Mouse (Mus musculus) liver, embryonic 11.5 days (tissue): Measurements from ENCODE around the gene Slc7a14. TPM values are rescaled to one million over a fixed set of nuclear protein-coding genes. Genes with fewer than 3 reads are reported as not detected.
A peak's percentile ranks its signal among the peaks of the same experiment; 100 is the strongest.
"Not testable (repeated sequence)": the region's sequence is repeated elsewhere in the genome, so short reads cannot be mapped to it uniquely, and the experiment has no call there.

ENCODE experiments used
- ATAC-seq: fragments of 200-750 bp; cut with Nextera tagmentation; replicated peaks from 2 replicates; pipeline ENCODE4 v1.8.0; 2017; ENCODE audit warnings: moderate number of reproducible peaks, mild to moderate bottlenecking, moderate TSS enrichment, moderate library complexity; ENCODE audit not compliant: low FRiP score
- DNase-seq: peaks from one replicate; pipeline ENCODE4 v3.0.0-alpha.2; 2017; ENCODE audit warnings: low spot score
- H3K27ac ChIP-seq: fragments of 300-500 bp; sonication (generic); 2 replicates; pipeline ENCODE4 v1.5.1; 2014; ENCODE audit warnings: mild to moderate bottlenecking, low read depth, low read length, control low read depth
- H3K27me3 ChIP-seq: fragments of 300-500 bp; sonication (generic); replicated peaks from 2 replicates; pipeline ENCODE4 v1.6.1; 2014; ENCODE audit warnings: low read length, mixed read lengths; ENCODE audit not compliant: control insufficient read depth, insufficient read depth
- H3K36me3 ChIP-seq: fragments of 300-500 bp; sonication (generic); 2 replicates; pipeline ENCODE4 v1.6.1; 2014; ENCODE audit warnings: mild to moderate bottlenecking, low read length, moderate library complexity, mixed read lengths; ENCODE audit not compliant: control insufficient read depth, insufficient read depth
- H3K4me1 ChIP-seq: fragments of 300-500 bp; sonication (generic); replicated peaks from 2 replicates; pipeline ENCODE4 v1.6.1; 2014; ENCODE audit warnings: low read length, mixed read lengths; ENCODE audit not compliant: control insufficient read depth, insufficient read depth
- H3K4me2 ChIP-seq: fragments of 300-500 bp; sonication (generic); 2 replicates; pipeline ENCODE4 v1.6.1; 2014; ENCODE audit warnings: mild to moderate bottlenecking, control low read depth, moderate library complexity
- H3K4me3 ChIP-seq: fragments of 300-500 bp; sonication (generic); 2 replicates; pipeline ENCODE4 v1.5.1; 2014; ENCODE audit warnings: low read depth, low read length, control low read depth
- H3K9ac ChIP-seq: fragments of 300-500 bp; sonication (generic); 2 replicates; pipeline ENCODE4 v1.6.1; 2014; ENCODE audit warnings: low read depth, low read length, control low read depth
- H3K9me3 ChIP-seq: fragments of 300-500 bp; sonication (generic); 2 replicates; pipeline ENCODE4 v1.6.1; 2016; ENCODE audit warnings: low read length, inconsistent platforms, mixed read lengths; ENCODE audit not compliant: control insufficient read depth
- WGBS: fragments of 180-500 bp; shearing (Covaris S2); extraction: QIAGEN DNeasy Blood & Tissue Kit; methylation state at CpG from one replicate; pipeline ENCODE4 v1.1.7; 2014; 5-methylcytosine and 5-hydroxymethylcytosine counted together
- polyA plus RNA-seq: library from polyadenylated mRNA; unstranded; fragments of >200 nt; fragmentation: Nextera tagmentation; extraction: Ambion mirVana; gene quantifications from 2 replicates; pipeline ENCODE4 v1.2.1, GENCODE M21; 2014

Gene Slc7a14
- polyA plus RNA-seq, 1 experiment from 2014 or later, result 0.08 TPM

- no peak overlapping the region for H3K4me2 ChIP-seq
- H3K36me3 ChIP-seq, result no peaks in the 10 kb centered on the region
- DNase-seq, result peak; percentile 74
- ATAC-seq, result no peak
- no peak overlapping the region for H3K4me3 ChIP-seq
- H3K9ac ChIP-seq, result no peak overlapping the region
- no peak overlapping the region for H3K27ac ChIP-seq
- H3K27me3 ChIP-seq, result peaks cover 26% of the 10 kb centered on the region
- no peaks in the 10 kb centered on the region for H3K4me1 ChIP-seq
- no peaks in the 10 kb centered on the region for H3K9me3 ChIP-seq
- WGBS, result 3% methylated on average over 14 of the region's 14 CpGs
These were observed 1.3 kb downstream of the Slc7a14 start for GRCm38 (mm10) chr3:31308906-31309305.

- H3K9ac ChIP-seq, result no peak overlapping the region
- 71% methylated on average over 6 of the region's 6 CpGs for WGBS
- no peak for DNase-seq
- no peaks in the 10 kb centered on the region for H3K36me3 ChIP-seq
- H3K4me2 ChIP-seq, result no peak overlapping the region
- no peak for ATAC-seq
- no peak overlapping the region for H3K4me3 ChIP-seq
- H3K4me1 ChIP-seq, result no peaks in the 10 kb centered on the region
- no peak overlapping the region for H3K27ac ChIP-seq
- no peaks in the 10 kb centered on the region for H3K9me3 ChIP-seq
- peaks cover 26% of the 10 kb centered on the region for H3K27me3 ChIP-seq
These were observed 2.2 kb downstream of the Slc7a14 start for GRCm38 (mm10) chr3:31307936-31308335.

- no peaks in the 10 kb centered on the region for H3K27me3 ChIP-seq
- no peak overlapping the region for H3K27ac ChIP-seq
- no peaks in the 10 kb centered on the region for H3K9me3 ChIP-seq
- H3K4me1 ChIP-seq, result no peaks in the 10 kb centered on the region
- H3K9ac ChIP-seq, result no peak overlapping the region
- DNase-seq, result no peak
- no peak overlapping the region for H3K4me3 ChIP-seq
- no peak for ATAC-seq
- no peaks in the 10 kb centered on the region for H3K36me3 ChIP-seq
- H3K4me2 ChIP-seq, result no peak overlapping the region
- 69% methylated on average over 11 of the region's 11 CpGs for WGBS
These were observed 18.2 kb downstream of the Slc7a14 start for GRCm38 (mm10) chr3:31291673-31292602.

GRCm38 (mm10) chr3:31287421-31287948, 22.7 kb downstream of the Slc7a14 start:
- 79% methylated on average over 3 of the region's 3 CpGs for WGBS
- H3K9me3 ChIP-seq, result no peaks in the 10 kb centered on the region
- H3K4me2 ChIP-seq, result no peak overlapping the region
- DNase-seq (no peak), ATAC-seq (no peak)
- H3K27me3 ChIP-seq, result no peaks in the 10 kb centered on the region
- H3K27ac ChIP-seq, result no peak overlapping the region
- no peaks in the 10 kb centered on the region for H3K4me1 ChIP-seq
- no peaks in the 10 kb centered on the region for H3K36me3 ChIP-seq
- H3K4me3 ChIP-seq, result no peak overlapping the region
- no peak overlapping the region for H3K9ac ChIP-seq

- H3K36me3 ChIP-seq, result no peaks in the 10 kb centered on the region
- 60% methylated on average over 2 of the region's 2 CpGs for WGBS
These were observed 29.1 kb downstream of the Slc7a14 start for GRCm38 (mm10) chr3:31281116-31281515.

GRCm38 (mm10) chr3:31274875-31275274, 35.3 kb downstream of the Slc7a14 start:
- DNase-seq (no peak), ATAC-seq (no peak)
- Histone ChIP-seq H3K9me3 (no peaks in the 10 kb centered on the region), H3K27me3 (no peaks in the 10 kb centered on the region), H3K9ac (no peak overlapping the region), H3K4me3 (no peak overlapping the region), H3K4me2 (no peak overlapping the region), H3K4me1 (no peaks in the 10 kb centered on the region), H3K27ac (no peak overlapping the region), H3K36me3 (no peaks in the 10 kb centered on the region)
- WGBS, result 62% methylated on average over 2 of the region's 2 CpGs

More at GRCm38 (mm10) chr3:31281116-31281515, 29.1 kb downstream of the Slc7a14 start:
- no peak overlapping the region for H3K27ac ChIP-seq
- no peaks in the 10 kb centered on the region for H3K27me3 ChIP-seq
- ATAC-seq (no peak), DNase-seq (no peak)
- no peaks in the 10 kb centered on the region for H3K4me1 ChIP-seq
- H3K9ac ChIP-seq, result no peak overlapping the region
- H3K4me3 ChIP-seq, result no peak overlapping the region
- no peak overlapping the region for H3K4me2 ChIP-seq
- no peaks in the 10 kb centered on the region for H3K9me3 ChIP-seq

DNA sequence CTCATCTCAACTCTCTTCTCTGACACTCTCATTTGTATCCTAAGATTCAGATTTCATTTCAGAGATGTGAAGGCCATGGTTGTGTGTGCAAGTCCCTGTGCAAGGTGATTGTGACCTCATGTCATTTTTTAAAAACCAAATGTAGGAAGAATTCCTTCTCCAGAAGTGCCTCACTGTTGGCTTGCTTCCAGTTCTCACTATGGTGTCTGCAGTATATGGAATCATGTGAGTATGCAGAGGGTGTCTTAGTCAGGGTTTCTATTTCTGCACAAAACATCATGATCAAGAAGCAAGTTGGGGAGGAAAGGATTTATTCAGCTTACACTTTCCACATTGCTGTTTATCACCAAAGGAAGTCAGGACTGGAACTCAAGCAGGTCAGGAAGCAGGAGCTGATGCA, 36.9 kb downstream of the Slc7a14 start:
- not testable (repeated sequence) for H3K4me3 ChIP-seq, H3K27me3 ChIP-seq, H3K9ac ChIP-seq, H3K4me2 ChIP-seq, H3K4me1 ChIP-seq, DNase-seq, ATAC-seq, H3K36me3 ChIP-seq, H3K9me3 ChIP-seq, H3K27ac ChIP-seq

GRCm38 (mm10) chr3:31272635-31273034, 37.5 kb downstream of the Slc7a14 start:
- H3K4me2 ChIP-seq, result no peak overlapping the region
- no peak for DNase-seq
- 69% methylated on average over 2 of the region's 2 CpGs for WGBS
- no peak overlapping the region for H3K9ac ChIP-seq
- ATAC-seq, result no peak
- no peak overlapping the region for H3K27ac ChIP-seq
- H3K4me3 ChIP-seq, result no peak overlapping the region
- no peaks in the 10 kb centered on the region for H3K36me3 ChIP-seq
- no peaks in the 10 kb centered on the region for H3K27me3 ChIP-seq
- H3K4me1 ChIP-seq, result no peaks in the 10 kb centered on the region
- no peaks in the 10 kb centered on the region for H3K9me3 ChIP-seq
